Mouse (Mus musculus) cerebellum, adult 18-20 months (tissue): ENCODE results near the gene Olfr1008.
"Not testable (repeated sequence)": the region's sequence is repeated elsewhere in the genome, so short reads cannot be mapped to it uniquely, and the experiment has no call there.

Experiments used
- DNase-seq, 2 experiments: peaks; one replicate each; pipeline ENCODE4 v3.0.0; 2021

The Olfr1008 gene

GRCm38 (mm10) chr2:85689131-85689530 lies at the start of gene Olfr1008:
Gene Olfr1008 (plus strand): TSS chr2:85689431.
- no peak for DNase-seq

GRCm38 (mm10) chr2:85650604-85651003 lies 38.6 kb upstream of the Olfr1008 start, which contains the start of gene Olfr1002:
Gene Olfr1002 (minus strand): TSS chr2:85650704.
- DNase-seq = no peak

- DNase-seq = not testable (repeated sequence)
Observed at GRCm38 (mm10) chr2:85664355-85664754, 24.9 kb upstream of the Olfr1008 start, which contains the start of gene Olfr154. Gene Olfr154 (minus strand): TSS chr2:85664455.

GRCm38 (mm10) chr2:85678667-85679066 lies 10.6 kb upstream of the Olfr1008 start, which contains the start of gene Olfr1006:
Gene Olfr1006 (minus strand): TSS chr2:85678767.
- DNase-seq = no peak

GRCm38 (mm10) chr2:85710680-85711079 lies 21.4 kb downstream of the Olfr1008 start:
- not testable (repeated sequence) for DNase-seq

- DNase-seq = no peak
Observed at GRCm38 (mm10) chr2:85711159-85711558, 21.9 kb downstream of the Olfr1008 start.

GRCm38 (mm10) chr2:85715119-85715518 lies 25.9 kb downstream of the Olfr1008 start, which contains the start of gene Olfr1009:
Gene Olfr1009 (plus strand): TSS chr2:85715419.
- DNase-seq = no peak

- DNase-seq = peak in 1 of 2 experiments; percentile 16
Observed at GRCm38 (mm10) chr2:85725793-85726192, 36.6 kb downstream of the Olfr1008 start.
